Mouse (Mus musculus) CD4-positive naive resting alpha-beta T cell, adult 57 days (primary cell): Measurements from ENCODE around the gene Vmn1r51. TPM values are rescaled to one million over a fixed set of nuclear protein-coding genes. Genes with fewer than 3 reads are reported as not detected.

Source experiments
- total RNA-seq: library from RNA; stranded (reverse); gene quantifications from one replicate; pipeline ENCODE4 v1.2.4, GENCODE M21; 2023

Vmn1r51 gene
- not detected for total RNA-seq

DNA sequence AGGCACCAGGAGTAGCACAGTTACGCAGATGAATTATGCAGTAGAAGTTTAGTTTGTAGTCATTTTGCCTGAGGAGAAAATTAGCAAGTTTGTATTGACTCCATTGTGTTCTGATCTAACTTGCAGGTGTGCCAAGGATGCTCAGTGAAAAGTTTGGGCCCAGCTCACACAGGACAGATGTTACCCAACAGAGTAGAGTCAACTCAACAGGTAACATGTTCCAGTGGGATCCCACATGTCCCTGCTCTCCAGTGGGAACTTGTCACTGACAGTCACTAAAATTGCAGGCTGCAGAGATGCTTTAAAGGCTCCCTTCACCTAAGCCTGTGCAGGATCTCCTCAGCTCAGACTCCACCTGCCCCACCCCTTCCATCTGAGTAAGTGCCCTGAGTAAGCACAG is at the start of gene Vmn1r51:
Gene Vmn1r51 (plus strand): TSS at position 301 of the 400 bp plus-strand sequence.

DNA sequence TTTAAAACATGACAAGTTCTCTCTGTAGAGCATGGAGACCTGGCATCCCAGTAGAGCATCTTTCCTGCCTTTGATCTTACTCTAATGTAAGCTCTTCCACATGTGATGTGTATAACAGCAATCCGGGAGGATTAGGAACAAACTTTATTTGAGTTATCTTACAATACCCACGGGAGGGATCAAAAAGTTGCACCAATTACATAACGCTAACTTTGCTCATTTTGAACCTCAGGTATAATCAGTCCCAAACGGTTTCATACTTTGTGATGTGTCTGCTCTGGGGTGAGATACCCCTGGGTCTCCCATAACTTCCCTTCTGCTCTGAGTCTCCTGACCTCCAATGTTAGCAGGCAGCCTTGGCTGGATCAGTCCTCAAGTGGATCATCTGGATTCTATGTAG is 44.0 kb upstream of the Vmn1r51 start, which contains the start of gene Vmn1r49:
Gene Vmn1r49 (minus strand): TSS at position 101 of the 400 bp plus-strand sequence.

DNA sequence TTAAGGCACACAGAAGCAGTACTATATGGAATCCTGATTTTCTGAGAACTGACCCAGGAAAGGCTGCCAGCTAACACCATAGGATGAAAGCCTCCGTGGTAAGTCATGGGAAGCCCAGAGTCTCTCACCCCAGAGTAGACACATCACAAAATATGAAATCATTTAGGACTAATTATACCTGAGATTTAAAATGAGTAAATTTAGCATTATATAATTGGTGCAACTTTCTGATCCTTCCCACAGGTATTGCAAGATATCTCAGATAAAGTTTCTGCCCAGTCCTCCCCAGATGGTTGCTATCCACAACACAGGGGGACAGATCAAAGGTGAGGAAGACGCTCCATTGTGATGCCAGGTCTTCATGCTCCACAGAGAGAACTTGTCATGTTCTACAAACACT is 21.3 kb upstream of the Vmn1r51 start, which contains the start of gene Vmn1r50:
Gene Vmn1r50 (plus strand): TSS at position 301 of the 400 bp plus-strand sequence.

DNA sequence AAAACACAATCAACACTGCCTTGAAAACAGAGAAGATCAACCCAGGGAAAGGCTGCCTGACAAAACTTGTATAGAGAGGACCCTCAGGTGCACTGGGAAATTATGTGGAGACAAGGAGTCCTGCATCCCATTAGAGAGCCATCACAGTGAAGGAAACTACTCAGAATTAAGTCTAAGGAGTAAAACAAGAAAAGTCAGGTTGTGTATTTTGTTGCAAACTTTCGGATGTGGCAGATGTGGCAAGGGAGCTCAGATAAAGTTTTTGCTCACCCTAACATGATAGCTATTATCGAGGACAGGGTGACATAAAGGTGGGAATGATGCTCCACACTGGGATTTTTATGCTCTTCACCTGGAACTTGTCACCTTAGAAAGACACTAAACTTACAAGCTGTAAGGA is 52.1 kb downstream of the Vmn1r51 start, which contains the start of gene Vmn1r52:
Gene Vmn1r52 (plus strand): TSS at position 301 of the 400 bp plus-strand sequence.

Other genes starting within 250 kb of the Vmn1r51 start
- not detected for gene Vmn1r42, start 246.2 kb upstream of the Vmn1r51 start, total RNA-seq
- not detected for gene Vmn1r43, start 246.2 kb upstream of the Vmn1r51 start, total RNA-seq
- not detected for gene Vmn1r44, start 238.9 kb upstream of the Vmn1r51 start, total RNA-seq
- not detected for gene Vmn1r45, start 182.0 kb upstream of the Vmn1r51 start, total RNA-seq
- not detected for gene Vmn1r46, start 153.3 kb upstream of the Vmn1r51 start, total RNA-seq
- not detected for gene Vmn1r47, start 106.4 kb upstream of the Vmn1r51 start, total RNA-seq
- not detected for gene Vmn1r48, start 85.8 kb upstream of the Vmn1r51 start, total RNA-seq
- not detected for gene Vmn1r49, start 44.1 kb upstream of the Vmn1r51 start, total RNA-seq
- gene Vmn1r50, start 21.2 kb upstream of the Vmn1r51 start, total RNA-seq = not detected
- not detected for gene Vmn1r52, start 52.2 kb downstream of the Vmn1r51 start, total RNA-seq
- gene V1ra8, start 80.2 kb downstream of the Vmn1r51 start, total RNA-seq = not detected
- not detected for gene Vmn1r53, start 101.8 kb downstream of the Vmn1r51 start, total RNA-seq
- not detected for gene Vmn1r54, start 123.7 kb downstream of the Vmn1r51 start, total RNA-seq
- not detected for gene BC048671, start 178.6 kb downstream of the Vmn1r51 start, total RNA-seq
- gene Chst13, start 202.6 kb downstream of the Vmn1r51 start, total RNA-seq = 0.35 TPM
- gene Uroc1, start 210.7 kb downstream of the Vmn1r51 start, total RNA-seq = not detected
- 34.6 TPM for gene Zxdc, start 246.9 kb downstream of the Vmn1r51 start, total RNA-seq